Mouse (Mus musculus) cerebral cortex, adult 2 months (tissue): ENCODE measurements around the gene Afg1l.

Source experiments
- WGBS: fragments of 180-500 bp; shearing (Covaris S2); methylation state at CpG from one replicate; pipeline ENCODE4 v1.1.7; 2018; 5-methylcytosine and 5-hydroxymethylcytosine counted together

Afg1l gene

GRCm38 (mm10) chr10:42265021-42265689 lies 213.2 kb downstream of the Afg1l start:
- WGBS: 91% methylated on average over 11 of the region's 11 CpGs

- WGBS: 86% methylated on average over 5 of the region's 5 CpGs
Observed at GRCm38 (mm10) chr10:42264195-42264594, 214.2 kb downstream of the Afg1l start.

GRCm38 (mm10) chr10:42263701-42264100 lies 214.7 kb downstream of the Afg1l start:
- WGBS: 86% methylated on average over 8 of the region's 8 CpGs
